Mouse (Mus musculus) splenic B cell, adult 2 months (primary cell): Measurements from ENCODE around the gene Hoxa11.

Experiments
- DNase-seq: peaks from one replicate; pipeline ENCODE4 v3.0.0-alpha.2; 2011; ENCODE audit warnings: low read depth, low spot score
- H3K27me3 ChIP-seq: 2 replicates; pipeline ENCODE4 v1.6.1; 2012; ENCODE audit warnings: mild to moderate bottlenecking, low read length, moderate library complexity, mixed read lengths; ENCODE audit not compliant: control insufficient read depth, poor library complexity, insufficient read depth, severe bottlenecking
- H3K36me3 ChIP-seq: 2 replicates; pipeline ENCODE4 v1.6.1; 2012; ENCODE audit warnings: mild to moderate bottlenecking, low read length, moderate library complexity, mixed read lengths; ENCODE audit not compliant: control insufficient read depth, poor library complexity, insufficient read depth, severe bottlenecking

Hoxa11 gene

GRCm38 (mm10) chr6:52246916-52247315, 1.3 kb upstream of the Hoxa11 start:
- no peak for DNase-seq
- no peaks in the 10 kb centered on the region for H3K36me3 ChIP-seq
- H3K27me3 ChIP-seq: no peaks in the 10 kb centered on the region; the same call in 1 of the 2 replicates

- no peaks in the 10 kb centered on the region for H3K36me3 ChIP-seq
- H3K27me3 ChIP-seq: no peaks in the 10 kb centered on the region; the same call in 1 of the 2 replicates
- no peak for DNase-seq
Measured at GRCm38 (mm10) chr6:52246403-52246803, 793 bp upstream of the Hoxa11 start.

- DNase-seq: no peak
- H3K27me3 ChIP-seq: no peaks in the 10 kb centered on the region; the same call in none of the 2 replicates
- H3K36me3 ChIP-seq: no peaks in the 10 kb centered on the region
Measured at GRCm38 (mm10) chr6:52245040-52245756, 412 bp downstream of the Hoxa11 start.

GRCm38 (mm10) chr6:52244471-52245039, 1.1 kb downstream of the Hoxa11 start:
- no peaks in the 10 kb centered on the region for H3K36me3 ChIP-seq
- no peaks in the 10 kb centered on the region; the same call in none of the 2 replicates for H3K27me3 ChIP-seq
- no peak for DNase-seq

- no peak for DNase-seq
- H3K36me3 ChIP-seq: no peaks in the 10 kb centered on the region
- H3K27me3 ChIP-seq: no peaks in the 10 kb centered on the region; the same call in none of the 2 replicates
Measured at GRCm38 (mm10) chr6:52243681-52244121, 1.9 kb downstream of the Hoxa11 start.

- DNase-seq: no peak
- Histone ChIP-seq H3K36me3 (no peaks in the 10 kb centered on the region), H3K27me3 (no peaks in the 10 kb centered on the region; the same call in none of the 2 replicates)
Measured at GRCm38 (mm10) chr6:52242801-52243332, 2.7 kb downstream of the Hoxa11 start.

- H3K27me3 ChIP-seq: no peaks in the 10 kb centered on the region; the same call in none of the 2 replicates
- no peaks in the 10 kb centered on the region for H3K36me3 ChIP-seq
- no peak for DNase-seq
Measured at GRCm38 (mm10) chr6:52241001-52241621, 4.5 kb downstream of the Hoxa11 start.

- H3K36me3 ChIP-seq: no peaks in the 10 kb centered on the region
- H3K27me3 ChIP-seq: no peaks in the 10 kb centered on the region; the same call in none of the 2 replicates
- peak; percentile 82 for DNase-seq
Measured at GRCm38 (mm10) chr6:52240389-52241000, 5.1 kb downstream of the Hoxa11 start, which contains the start of gene Hoxa10. TSS of gene Hoxa10 (minus strand) at chr6:52240854.

- H3K27me3 ChIP-seq: peaks cover under 1% of the 10 kb centered on the region
- no peak for DNase-seq
- no peaks in the 10 kb centered on the region for H3K36me3 ChIP-seq
Measured at GRCm38 (mm10) chr6:52239625-52240388, 5.8 kb downstream of the Hoxa11 start.

- Histone ChIP-seq H3K27me3 (peaks cover 4% of the 10 kb centered on the region), H3K36me3 (no peaks in the 10 kb centered on the region)
- DNase-seq: no peak
Measured at GRCm38 (mm10) chr6:52238976-52239375, 6.6 kb downstream of the Hoxa11 start.

GRCm38 (mm10) chr6:52238155-52238545, 7.5 kb downstream of the Hoxa11 start:
- Histone ChIP-seq H3K27me3 (peaks cover 4% of the 10 kb centered on the region), H3K36me3 (no peaks in the 10 kb centered on the region)
- DNase-seq: no peak

GRCm38 (mm10) chr6:52237346-52238154, 8.1 kb downstream of the Hoxa11 start:
- peaks cover 4% of the 10 kb centered on the region for H3K27me3 ChIP-seq
- DNase-seq: no peak

GRCm38 (mm10) chr6:52236806-52237205, 8.8 kb downstream of the Hoxa11 start:
- no peaks in the 10 kb centered on the region for H3K36me3 ChIP-seq

More at GRCm38 (mm10) chr6:52237346-52238154, 8.1 kb downstream of the Hoxa11 start:
- no peaks in the 10 kb centered on the region for H3K36me3 ChIP-seq

More at GRCm38 (mm10) chr6:52236806-52237205, 8.8 kb downstream of the Hoxa11 start:
- DNase-seq: no peak
- H3K27me3 ChIP-seq: peaks cover 8% of the 10 kb centered on the region
